Mouse (Mus musculus) forebrain, embryonic 12.5 days (tissue): ENCODE results near the gene Igsf8. TPM values are rescaled to one million over a fixed set of nuclear protein-coding genes. Genes with fewer than 3 reads are reported as not detected.

Source experiments
- ATAC-seq: fragments of 200-750 bp; cut with Nextera tagmentation; 2 replicates; pipeline ENCODE4 v1.8.0; 2017; ENCODE audit warnings: moderate TSS enrichment; ENCODE audit not compliant: low FRiP score
- H3K27ac ChIP-seq: fragments of 300-500 bp; sonication (generic); 2 replicates; pipeline ENCODE4 v1.5.1; 2016; ENCODE audit warnings: mild to moderate bottlenecking
- H3K27me3 ChIP-seq: fragments of 300-500 bp; sonication (generic); 2 replicates; pipeline ENCODE4 v1.6.1; 2016; ENCODE audit warnings: mild to moderate bottlenecking
- H3K36me3 ChIP-seq: fragments of 300-500 bp; sonication (generic); replicated peaks from 2 replicates; pipeline ENCODE4 v1.6.1; 2016; ENCODE audit warnings: mild to moderate bottlenecking
- H3K4me1 ChIP-seq: fragments of 300-500 bp; sonication (generic); 2 replicates; pipeline ENCODE4 v1.6.1; 2016
- H3K4me2 ChIP-seq: fragments of 300-500 bp; sonication (generic); 2 replicates; pipeline ENCODE4 v1.6.1; 2016; ENCODE audit warnings: mild to moderate bottlenecking, moderate library complexity
- H3K4me3 ChIP-seq: fragments of 300-500 bp; sonication (generic); replicated peaks from 2 replicates; pipeline ENCODE4 v1.5.1; 2016; ENCODE audit warnings: mild to moderate bottlenecking
- H3K9ac ChIP-seq: fragments of 300-500 bp; sonication (generic); 2 replicates; pipeline ENCODE4 v1.6.1; 2016; ENCODE audit warnings: mild to moderate bottlenecking
- H3K9me3 ChIP-seq: fragments of 300-500 bp; sonication (generic); 2 replicates; pipeline ENCODE4 v1.6.1; 2016
- WGBS: fragments of 180-500 bp; shearing (Covaris S2); methylation state at CpG from one replicate; pipeline ENCODE4 v1.1.7; 2016; 5-methylcytosine and 5-hydroxymethylcytosine counted together
- polyA plus RNA-seq: library from polyadenylated mRNA; unstranded; fragments of >200 nt; fragmentation: Nextera tagmentation; extraction: Ambion mirVana; gene quantifications from 2 replicates; pipeline ENCODE4 v1.2.1, GENCODE M21; 2016

The Igsf8 gene
- polyA plus RNA-seq, 1 experiment from 2014 or later = 127 TPM

DNA sequence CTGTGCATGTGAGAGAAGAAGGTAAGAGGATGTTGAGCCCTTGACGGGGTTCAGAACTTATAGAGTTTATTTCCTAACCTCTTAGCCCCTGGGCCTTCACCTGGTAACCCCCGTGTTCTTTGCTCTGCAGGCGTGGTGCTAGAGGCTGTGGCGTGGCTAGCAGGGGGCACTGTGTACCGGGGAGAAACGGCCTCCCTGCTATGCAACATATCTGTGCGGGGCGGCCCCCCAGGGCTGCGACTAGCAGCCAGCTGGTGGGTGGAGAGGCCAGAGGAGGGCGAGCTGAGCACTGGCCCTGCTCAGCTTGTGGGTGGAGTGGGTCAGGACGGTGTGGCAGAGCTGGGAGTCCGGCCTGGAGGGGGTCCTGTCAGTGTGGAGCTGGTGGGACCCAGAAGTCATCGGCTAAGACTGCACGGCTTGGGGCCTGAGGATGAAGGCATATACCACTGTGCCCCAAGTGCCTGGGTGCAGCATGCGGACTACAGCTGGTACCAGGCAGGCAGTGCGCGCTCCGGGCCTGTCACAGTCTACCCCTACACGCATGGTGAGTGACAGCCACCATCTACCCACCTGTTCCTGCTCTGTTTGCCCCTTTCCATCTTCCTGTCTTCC lies 57.1 kb downstream of the Igsf8 start:
- no peaks in the 10 kb centered on the region for H3K9me3 ChIP-seq
- peaks cover 84% of the 10 kb centered on the region for H3K4me1 ChIP-seq
- peak overlapping the region; percentile 29; the same call in 1 of the 2 replicates for H3K9ac ChIP-seq
- H3K36me3 ChIP-seq = peaks cover 54% of the 10 kb centered on the region
- H3K27ac ChIP-seq = peak overlapping the region; percentile 75
- no peak overlapping the region for H3K4me3 ChIP-seq
- no peaks in the 10 kb centered on the region for H3K27me3 ChIP-seq
- H3K4me2 ChIP-seq = no peak overlapping the region
- ATAC-seq = no peak
- 82% methylated on average over 18 of the region's 19 CpGs for WGBS

- H3K27me3 ChIP-seq = 0 out of 2 replicates have a peak, but pooled peaks cover 3% of the 10 kb centered on the region
- no peak for ATAC-seq
- no peak overlapping the region for H3K9ac ChIP-seq
- H3K4me1 ChIP-seq = peaks cover 83% of the 10 kb centered on the region
- peak overlapping the region; percentile 75 for H3K27ac ChIP-seq
- no peaks in the 10 kb centered on the region for H3K9me3 ChIP-seq
- H3K4me2 ChIP-seq = no peak overlapping the region
- 84% methylated on average over 7 of the region's 7 CpGs for WGBS
- peaks cover 54% of the 10 kb centered on the region for H3K36me3 ChIP-seq
- H3K4me3 ChIP-seq = no peak overlapping the region
Measured at GRCm38 (mm10) chr1:172319346-172319745, 57.9 kb downstream of the Igsf8 start.

DNA sequence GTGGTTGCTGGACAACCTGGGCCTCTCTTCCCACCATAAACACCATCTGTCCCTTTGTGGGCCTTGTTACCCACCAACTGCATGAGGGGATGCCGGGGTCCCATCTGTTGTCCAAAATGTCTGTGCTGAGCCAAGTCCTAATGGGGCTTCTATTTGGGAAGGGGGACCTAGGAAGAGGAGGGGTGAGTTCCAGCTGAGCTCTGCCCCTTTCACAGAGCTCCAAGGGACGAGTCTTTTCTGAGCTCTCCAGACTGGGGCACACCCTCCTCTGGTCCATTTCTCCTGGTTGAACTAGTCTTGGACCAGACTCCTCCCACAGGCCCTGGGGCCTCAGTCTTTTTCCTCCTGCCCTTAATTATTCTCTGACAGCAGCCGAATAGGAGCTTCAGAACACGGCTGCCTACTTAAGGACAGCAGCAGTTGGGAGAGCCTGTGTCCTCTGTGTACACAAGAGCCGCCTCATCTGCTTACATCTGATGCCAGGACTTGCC lies 58.5 kb downstream of the Igsf8 start:
- Histone ChIP-seq H3K27ac (peak overlapping the region; percentile 75), H3K9me3 (no peaks in the 10 kb centered on the region), H3K4me2 (no peak overlapping the region), H3K27me3 (peaks cover 5% of the 10 kb centered on the region; the same call in 1 of the 2 replicates), H3K4me1 (peaks cover 80% of the 10 kb centered on the region), H3K36me3 (peaks cover 54% of the 10 kb centered on the region), H3K4me3 (no peak overlapping the region), H3K9ac (no peak overlapping the region)
- ATAC-seq = peak; percentile 64
- 25% methylated on average over 5 of the region's 5 CpGs for WGBS

DNA sequence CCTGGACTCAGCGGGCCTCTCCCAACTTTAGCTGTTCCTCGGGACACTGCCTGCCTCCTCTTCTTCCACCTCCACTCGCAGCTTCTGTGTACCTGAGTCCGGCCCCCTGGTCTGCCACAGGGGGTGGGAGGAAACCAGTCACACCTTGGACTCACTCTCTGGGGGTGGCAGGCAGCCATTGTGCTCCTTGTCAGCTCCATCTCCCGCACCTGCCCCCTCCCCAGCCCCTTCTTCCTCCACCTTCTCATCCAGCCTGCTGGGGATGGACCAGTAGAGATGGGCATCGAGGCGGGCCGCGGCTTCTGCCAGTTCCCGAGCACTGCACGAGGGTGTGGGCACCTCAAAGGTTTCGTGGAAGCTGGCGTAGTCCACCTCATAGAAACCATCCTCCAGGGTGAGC lies 61.3 kb downstream of the Igsf8 start:
- Histone ChIP-seq H3K4me2 (no peak overlapping the region), H3K27ac (no peak overlapping the region), H3K9me3 (no peaks in the 10 kb centered on the region), H3K4me3 (no peak overlapping the region), H3K9ac (peak overlapping the region; percentile 33; the same call in 1 of the 2 replicates), H3K27me3 (peaks cover 33% of the 10 kb centered on the region), H3K36me3 (peaks cover 37% of the 10 kb centered on the region), H3K4me1 (peaks cover 68% of the 10 kb centered on the region)
- WGBS = 37% methylated on average over 13 of the region's 13 CpGs
- no peak for ATAC-seq

- peaks cover 39% of the 10 kb centered on the region for H3K27me3 ChIP-seq
- no peak overlapping the region for H3K4me3 ChIP-seq
- H3K27ac ChIP-seq = 0 out of 2 replicates have a peak overlapping the region, but pooled peaks have one; percentile 8
- no peak overlapping the region for H3K9ac ChIP-seq
- 12% methylated on average over 5 of the region's 5 CpGs for WGBS
- no peaks in the 10 kb centered on the region for H3K9me3 ChIP-seq
- peaks cover 31% of the 10 kb centered on the region for H3K36me3 ChIP-seq
- peaks cover 63% of the 10 kb centered on the region for H3K4me1 ChIP-seq
- no peak for ATAC-seq
- H3K4me2 ChIP-seq = no peak overlapping the region
Measured at GRCm38 (mm10) chr1:172323298-172323697, 61.9 kb downstream of the Igsf8 start.

DNA sequence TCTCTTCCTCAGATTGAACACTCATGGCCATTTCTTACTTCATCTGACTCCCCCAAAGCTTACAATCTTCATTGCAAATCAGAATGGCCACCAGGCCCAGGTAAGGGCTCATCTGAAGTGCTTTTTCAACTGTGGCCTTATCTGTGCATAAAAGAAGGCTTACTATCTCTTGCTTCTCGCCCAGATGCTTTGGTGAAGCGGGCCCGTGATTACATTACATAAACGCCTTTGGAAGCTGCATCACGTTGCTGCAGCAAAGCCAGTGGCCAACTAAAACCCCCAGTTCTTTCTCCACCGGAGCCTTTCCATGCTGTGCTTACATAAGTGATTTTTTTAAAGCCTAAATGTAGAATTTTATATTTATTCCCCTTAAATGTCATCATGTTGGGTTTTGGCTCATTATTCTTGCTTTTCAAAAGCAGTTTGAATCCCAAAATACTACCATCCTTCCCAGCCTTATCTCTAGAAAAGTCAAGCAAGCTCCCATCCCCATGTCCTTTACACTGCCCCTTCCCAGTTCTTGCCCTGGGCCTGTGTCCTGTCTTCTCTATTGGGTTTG lies 62.4 kb downstream of the Igsf8 start:
- no peak overlapping the region for H3K9ac ChIP-seq

DNA sequence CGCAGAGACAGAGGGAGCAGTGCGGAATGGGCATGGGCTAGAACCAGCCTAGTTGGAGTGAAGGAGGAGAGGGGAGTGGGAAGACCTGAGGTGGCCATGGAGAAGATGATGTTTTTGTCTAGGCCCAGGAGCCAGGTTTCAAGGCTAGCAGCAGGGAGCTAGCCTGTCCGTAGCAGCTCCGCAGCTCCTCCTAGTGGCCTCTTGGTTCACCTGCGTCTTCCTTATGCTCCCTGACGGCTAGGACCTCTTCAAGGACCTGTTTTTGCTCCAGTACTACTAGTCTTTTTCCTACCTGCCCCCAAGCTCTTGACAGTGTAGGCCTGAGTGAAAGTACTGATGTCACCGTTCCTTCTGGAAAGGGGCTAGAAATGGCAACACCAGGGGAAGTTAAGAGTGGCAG lies 63.3 kb downstream of the Igsf8 start:
- H3K4me3 ChIP-seq = no peak overlapping the region
- H3K27me3 ChIP-seq = peaks cover 50% of the 10 kb centered on the region
- no peak overlapping the region for H3K9ac ChIP-seq
- H3K4me1 ChIP-seq = peaks cover 60% of the 10 kb centered on the region
- H3K4me2 ChIP-seq = no peak overlapping the region
- H3K27ac ChIP-seq = 0 out of 2 replicates have a peak overlapping the region, but pooled peaks have one; percentile 42
- peak; percentile 39; the same call in 1 of the 2 replicates for ATAC-seq
- H3K36me3 ChIP-seq = peaks cover 19% of the 10 kb centered on the region
- H3K9me3 ChIP-seq = no peaks in the 10 kb centered on the region
- WGBS = 9% methylated on average over 7 of the region's 7 CpGs

More for the DNA sequence above, 62.4 kb downstream of the Igsf8 start:
- WGBS = 53% methylated on average over 6 of the region's 6 CpGs
- Histone ChIP-seq H3K27me3 (peaks cover 44% of the 10 kb centered on the region), H3K4me1 (peaks cover 60% of the 10 kb centered on the region), H3K4me3 (no peak overlapping the region), H3K9me3 (no peaks in the 10 kb centered on the region), H3K4me2 (no peak overlapping the region), H3K27ac (no peak overlapping the region), H3K36me3 (peaks cover 25% of the 10 kb centered on the region)
- ATAC-seq = no peak

DNA sequence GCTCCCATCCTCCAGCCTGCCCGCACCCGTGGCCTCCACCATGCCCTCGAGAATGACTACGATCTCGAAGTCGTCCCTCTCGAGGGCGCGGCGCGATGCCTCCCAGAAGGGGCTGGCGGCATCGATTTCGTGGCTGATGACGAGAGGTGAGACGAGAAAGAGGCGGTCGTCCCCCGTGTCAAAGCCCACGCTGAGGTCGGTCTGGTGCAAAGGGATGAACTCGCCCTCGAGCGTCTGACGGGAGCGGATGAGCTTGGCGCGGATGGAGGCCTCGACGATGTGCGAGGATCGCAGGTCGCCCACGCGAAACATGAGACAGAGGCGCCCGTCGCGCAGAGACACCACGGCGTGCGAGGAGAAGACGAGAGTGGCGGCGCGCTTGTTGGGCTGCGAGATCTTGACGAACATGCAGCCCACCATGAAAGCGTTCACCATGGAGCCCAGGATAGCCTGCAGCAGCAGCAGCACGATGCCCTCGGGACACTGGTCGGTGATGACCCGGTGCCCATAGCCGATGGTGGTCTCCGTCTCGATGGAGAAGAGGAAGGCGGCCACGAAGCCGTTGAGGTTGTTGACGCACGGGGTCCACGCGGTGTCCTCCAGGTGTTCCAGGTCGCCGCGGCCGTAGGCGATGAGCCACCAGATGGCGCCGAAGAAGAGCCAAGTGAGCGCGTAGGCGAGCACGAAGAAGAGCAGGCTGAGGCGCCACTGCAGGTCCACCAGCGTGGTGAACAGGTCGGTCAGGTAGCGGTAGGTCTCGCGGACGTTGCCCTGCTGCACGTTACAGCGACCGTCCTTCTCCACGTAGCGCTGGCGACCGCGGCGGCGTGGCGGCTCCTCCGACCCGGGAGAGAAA lies 64.5 kb downstream of the Igsf8 start:
- Histone ChIP-seq H3K27me3 (peaks cover 50% of the 10 kb centered on the region), H3K9ac (peak overlapping the region; percentile 46; the same call in 1 of the 2 replicates), H3K36me3 (peaks cover 8% of the 10 kb centered on the region), H3K4me2 (peak overlapping the region; percentile 82), H3K4me3 (peak overlapping the region; percentile 46), H3K4me1 (peaks cover 51% of the 10 kb centered on the region), H3K9me3 (no peaks in the 10 kb centered on the region), H3K27ac (no peak overlapping the region)
- 24% methylated on average over 94 of the region's 94 CpGs for WGBS
- peak; percentile 30 for ATAC-seq

DNA sequence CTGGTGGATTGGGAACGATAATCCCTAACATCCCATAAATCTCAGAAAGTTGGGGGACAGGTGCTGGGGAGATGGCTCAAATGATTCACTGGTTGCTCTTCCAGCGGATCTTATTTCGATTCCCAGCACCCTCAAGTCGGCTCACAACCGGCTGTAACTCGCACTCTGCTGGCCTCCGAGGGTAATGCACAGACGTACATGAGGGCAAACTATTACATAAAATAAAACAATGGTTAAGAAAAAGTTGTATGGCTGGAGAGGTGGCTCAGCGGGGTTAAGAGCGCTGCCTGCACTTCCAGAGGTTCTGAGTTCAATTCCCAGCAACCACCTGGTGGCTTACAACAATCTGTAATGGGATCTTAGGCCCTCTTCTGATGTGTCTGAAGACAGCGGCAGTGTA lies 65.2 kb downstream of the Igsf8 start:
- ATAC-seq = no peak
- WGBS = 63% methylated on average over 11 of the region's 11 CpGs

GRCm38 (mm10) chr1:172327206-172328001 lies 66.0 kb downstream of the Igsf8 start:
- Histone ChIP-seq H3K27me3 (peaks cover 50% of the 10 kb centered on the region), H3K27ac (no peak overlapping the region), H3K36me3 (no peaks in the 10 kb centered on the region), H3K4me2 (no peak overlapping the region), H3K4me3 (no peak overlapping the region), H3K9me3 (no peaks in the 10 kb centered on the region), H3K4me1 (peaks cover 41% of the 10 kb centered on the region), H3K9ac (no peak overlapping the region)
- WGBS = 93% methylated on average over 16 of the region's 16 CpGs
- no peak for ATAC-seq

More for the DNA sequence above, 65.2 kb downstream of the Igsf8 start:
- H3K27me3 ChIP-seq = peaks cover 50% of the 10 kb centered on the region
- H3K4me2 ChIP-seq = peak overlapping the region; percentile 82
- no peak overlapping the region for H3K27ac ChIP-seq
- H3K9ac ChIP-seq = no peak overlapping the region; the same call in 1 of the 2 replicates
- H3K9me3 ChIP-seq = no peaks in the 10 kb centered on the region
- peak overlapping the region; percentile 46 for H3K4me3 ChIP-seq
- H3K4me1 ChIP-seq = peaks cover 45% of the 10 kb centered on the region
- 0 out of 2 replicates have a peak, but pooled peaks cover under 1% of the 10 kb centered on the region for H3K36me3 ChIP-seq

DNA sequence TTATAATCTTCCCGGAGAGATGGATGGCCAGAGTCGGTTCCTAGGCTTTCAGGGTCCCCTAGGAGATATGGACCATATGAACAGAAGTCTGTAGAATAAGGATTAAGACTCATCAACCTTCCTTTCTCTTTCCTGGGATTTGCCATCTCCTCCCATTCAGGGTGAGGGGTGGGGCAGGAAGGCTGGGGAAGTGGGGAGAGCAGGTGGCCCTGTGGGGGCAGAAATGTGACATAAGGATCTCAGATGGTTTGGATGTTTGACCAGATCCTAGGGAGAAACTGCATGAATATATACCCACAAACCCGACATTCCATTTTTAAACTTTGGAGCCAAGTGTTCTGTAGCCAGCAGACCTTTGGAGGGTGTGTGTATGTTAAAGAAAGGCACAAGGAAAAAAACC lies 66.6 kb downstream of the Igsf8 start:
- Histone ChIP-seq H3K9me3 (no peaks in the 10 kb centered on the region), H3K4me2 (no peak overlapping the region)

More for the DNA sequence above, 66.6 kb downstream of the Igsf8 start:
- Histone ChIP-seq H3K9ac (no peak overlapping the region), H3K4me3 (no peak overlapping the region), H3K27ac (no peak overlapping the region), H3K36me3 (no peaks in the 10 kb centered on the region), H3K4me1 (peaks cover 35% of the 10 kb centered on the region), H3K27me3 (peaks cover 55% of the 10 kb centered on the region)
- no peak for ATAC-seq
- WGBS = 88% methylated on average over 3 of the region's 3 CpGs
